Mouse (Mus musculus) CH12.LX (cell line): ENCODE results near the gene Cxadr. TPM values are rescaled to one million over a fixed set of nuclear protein-coding genes. Genes with fewer than 3 reads are reported as not detected.

Source experiments
- DNase-seq: peaks from one replicate; pipeline ENCODE4 v3.0.0-alpha.2; 2013; ENCODE audit errors: extremely low read depth
- H3K27ac ChIP-seq: 2 replicates; pipeline ENCODE4 v1.5.1; 2012; ENCODE audit warnings: low read depth, mild to moderate bottlenecking, control low read depth, moderate library complexity; ENCODE audit not compliant: insufficient read depth
- H3K27me3 ChIP-seq: replicated peaks from 2 replicates; pipeline ENCODE3; 2012; ENCODE audit warnings: inconsistent platforms
- H3K36me3 ChIP-seq, 2 experiments: replicated peaks in 1 of 2; 2 replicates each; pipeline versions ENCODE3 to v1.6.1; 2012; ENCODE audit warnings: inconsistent platforms in 1 of 2, low read length in 1 of 2, mild to moderate bottlenecking in 1 of 2, mixed read lengths in 1 of 2, moderate library complexity in 1 of 2; ENCODE audit not compliant: control insufficient read depth in 1 of 2, insufficient read depth in 1 of 2
- H3K4me1 ChIP-seq, 2 experiments: 2 replicates each; pipeline ENCODE4 v1.6.1; 2012; ENCODE audit warnings: inconsistent platforms in 1 of 2, moderate library complexity in 1 of 2; ENCODE audit not compliant: insufficient read depth in 2 of 2, control insufficient read depth in 1 of 2
- H3K4me2 ChIP-seq: 2 replicates; pipeline ENCODE4 v1.6.1; 2012; ENCODE audit warnings: low read depth, mild to moderate bottlenecking, control low read depth; ENCODE audit not compliant: poor library complexity, insufficient read depth, severe bottlenecking
- H3K4me3 ChIP-seq, 3 experiments: fragments of 150-350 bp in 1 of 3; sonication (generic) in 1 of 3; replicated peaks in 1 of 3; 2 replicates each; pipeline versions ENCODE3 to v1.5.1; 2011 to 2012; ENCODE audit warnings: low read depth in 2 of 3, low read length in 2 of 3, mild to moderate bottlenecking in 2 of 3, moderate library complexity in 2 of 3, control low read depth in 1 of 3, improper control_type of control experiment in 1 of 3, inconsistent platforms in 1 of 3, mixed read lengths in 1 of 3; ENCODE audit not compliant: poor library complexity in 1 of 3
- H3K79me2 ChIP-seq: replicated peaks from 2 replicates; pipeline ENCODE4 v1.6.1; 2012; ENCODE audit warnings: mild to moderate bottlenecking, moderate library complexity; ENCODE audit not compliant: control insufficient read depth, poor library complexity, insufficient read depth, severe bottlenecking; ENCODE audit errors: extremely low read depth
- H3K9ac ChIP-seq: 2 replicates; pipeline ENCODE4 v1.6.1; 2012; ENCODE audit warnings: low read depth, mild to moderate bottlenecking, control low read depth, moderate library complexity; ENCODE audit not compliant: insufficient read depth
- H3K9me3 ChIP-seq: replicated peaks from 2 replicates; pipeline ENCODE3; 2012; ENCODE audit warnings: low read length, inconsistent platforms, mixed read lengths
- CHD1 ChIP-seq: IDR thresholded peaks from 2 replicates; pipeline ENCODE4 v1.6.1; 2012; ENCODE audit warnings: low read depth, low read length, improper control_type of control experiment, inconsistent platforms
- E2F4 ChIP-seq: IDR thresholded peaks from 2 replicates; pipeline ENCODE4 v1.6.1; 2011; ENCODE audit warnings: low read depth, low read length, improper control_type of control experiment; ENCODE audit not compliant: insufficient replicate concordance
- ELF1 ChIP-seq: IDR thresholded peaks from 2 replicates; pipeline ENCODE4 v1.6.1; 2014; ENCODE audit warnings: low read depth, mild to moderate bottlenecking, inconsistent platforms, low read length, improper control_type of control experiment
- ETS1 ChIP-seq: conservative IDR thresholded peaks from 2 replicates; pipeline ENCODE4 v1.6.1; 2012; ENCODE audit warnings: low read depth, mild to moderate bottlenecking, inconsistent platforms, low read length, improper control_type of control experiment, moderate library complexity
- GABPA ChIP-seq: IDR thresholded peaks from 2 replicates; pipeline ENCODE4 v1.6.1; 2012; ENCODE audit warnings: low read depth, low read length, improper control_type of control experiment, inconsistent platforms; ENCODE audit not compliant: insufficient replicate concordance
- IRF4 ChIP-seq: IDR thresholded peaks from 2 replicates; pipeline ENCODE4 v1.6.1; 2014; ENCODE audit warnings: low read depth, mild to moderate bottlenecking, inconsistent platforms, low read length, improper control_type of control experiment
- JUN ChIP-seq: IDR thresholded peaks from 2 replicates; pipeline ENCODE4 v1.6.1; 2011; ENCODE audit warnings: low read depth, mild to moderate bottlenecking, low read length, improper control_type of control experiment, moderate library complexity; ENCODE audit not compliant: insufficient read depth
- JUND ChIP-seq: conservative IDR thresholded peaks from 2 replicates; pipeline ENCODE4 v1.6.1; 2011; ENCODE audit warnings: low read depth, low read length, improper control_type of control experiment
- MAFK ChIP-seq: IDR thresholded peaks from 2 replicates; pipeline ENCODE4 v1.6.1; 2011; ENCODE audit warnings: low read length, improper control_type of control experiment; ENCODE audit not compliant: insufficient replicate concordance
- MAX ChIP-seq: IDR thresholded peaks from 2 replicates; pipeline ENCODE4 v1.6.1; 2011; ENCODE audit warnings: low read length, improper control_type of control experiment
- MAZ ChIP-seq: IDR thresholded peaks from 2 replicates; pipeline ENCODE4 v1.6.1; 2012; ENCODE audit warnings: low read depth, mild to moderate bottlenecking, inconsistent platforms, low read length, improper control_type of control experiment, moderate library complexity
- MXI1 ChIP-seq: IDR thresholded peaks from 2 replicates; pipeline ENCODE4 v1.6.1; 2011; ENCODE audit warnings: mild to moderate bottlenecking, low read depth, low read length, improper control_type of control experiment
- MYC ChIP-seq: IDR thresholded peaks from 2 replicates; pipeline ENCODE4 v1.6.1; 2011; ENCODE audit warnings: low read depth, mild to moderate bottlenecking, improper control_type of control experiment, low read length
- NELFE ChIP-seq: IDR thresholded peaks from 2 replicates; pipeline ENCODE4 v1.6.1; 2011; ENCODE audit warnings: low read depth, low read length, improper control_type of control experiment
- NRF1 ChIP-seq: IDR thresholded peaks from 2 replicates; pipeline ENCODE4 v1.6.1; 2014; ENCODE audit warnings: low read depth, mild to moderate bottlenecking, inconsistent platforms, low read length, improper control_type of control experiment, moderate library complexity
- PAX5 ChIP-seq: IDR thresholded peaks from 2 replicates; pipeline ENCODE4 v1.6.1; 2012; ENCODE audit warnings: low read length, inconsistent platforms, mixed read lengths
- TBP ChIP-seq: conservative IDR thresholded peaks from 2 replicates; pipeline ENCODE4 v1.6.1; 2011; ENCODE audit warnings: low read depth, low read length, improper control_type of control experiment
- UBTF ChIP-seq: IDR thresholded peaks from 2 replicates; pipeline ENCODE4 v1.6.1; 2012; ENCODE audit warnings: low read depth, mild to moderate bottlenecking, inconsistent platforms, low read length, improper control_type of control experiment, moderate library complexity
- USF1 ChIP-seq: IDR thresholded peaks from 2 replicates; pipeline ENCODE4 v1.6.1; 2014; ENCODE audit warnings: low read depth, mild to moderate bottlenecking, inconsistent platforms, low read length, improper control_type of control experiment
- USF2 ChIP-seq: conservative IDR thresholded peaks from 2 replicates; pipeline ENCODE4 v1.6.1; 2011; ENCODE audit warnings: low read depth, low read length, improper control_type of control experiment
- ZC3H11A ChIP-seq: IDR thresholded peaks from 2 replicates; pipeline ENCODE4 v1.6.1; 2012; ENCODE audit warnings: low read depth, mild to moderate bottlenecking, inconsistent platforms, low read length, improper control_type of control experiment
- ZKSCAN1 ChIP-seq: IDR thresholded peaks from 2 replicates; pipeline ENCODE4 v1.6.1; 2012; ENCODE audit warnings: low read depth, inconsistent platforms, low read length, improper control_type of control experiment, borderline replicate concordance
- dilution Hi-C: fragments of 300-500 bp; cut with MboI; formaldehyde crosslinking; loops from 2 replicates; pipeline ENCODE4 v1.14.3; 2020; ENCODE audit warnings: low sequenced_read_pairs; ENCODE audit not compliant: extremely low pct_unique_long_range_greater_than_20kb, extremely low pct_ligation_motif_present
- in situ Hi-C: fragments of 300-500 bp; cut with MboI; formaldehyde crosslinking; loops from 3 replicates; pipeline ENCODE4 v1.14.3; 2019; ENCODE audit warnings: low sequenced_read_pairs, low pct_ligation_motif_present, low pct_unique_long_range_greater_than_20kb, mixed read lengths
- polyA plus RNA-seq: library from polyadenylated mRNA; unstranded; fragments of >175 nt; gene quantifications from 2 replicates; pipeline ENCODE4 v1.2.1, GENCODE M21; 2012; ENCODE audit warnings: low read depth; ENCODE audit not compliant: insufficient read length
- total RNA-seq, 2 experiments: library from RNA; depleted of rRNA; stranded (reverse); fragments of 300-350 nt in 1 of 2; fragments of >200 nt in 1 of 2; gene quantifications; 2 replicates each; pipeline ENCODE4 v1.2.3; 2012 to 2014

The Cxadr gene
- total and polyA plus RNA-seq, 3 experiments = 0.76 TPM; not detected in 2

- Histone ChIP-seq H3K9ac (no peak overlapping the region), H3K9me3 (peaks cover 5% of the 10 kb centered on the region), H3K4me3 (no peak overlapping the region), H3K4me1 (peaks cover 0 to 8% of the 10 kb centered on the region in 2 experiments; a peak in 2 of 4 replicates), H3K79me2 (no peaks in the 10 kb centered on the region), H3K36me3 (no peaks in the 10 kb centered on the region), H3K27ac (no peak overlapping the region), H3K27me3 (no peaks in the 10 kb centered on the region), H3K4me2 (no peak overlapping the region)
- DNase-seq = no peak
- in situ Hi-C loops = no loop called here
- no peak for TF ChIP-seq MAX
- TF ChIP-seq MAFK = no peak
- TF ChIP-seq PAX5 = no peak
- dilution Hi-C loops = no loop called here
Observed at GRCm38 (mm10) chr16:78265826-78266225, 35.5 kb upstream of the Cxadr start.

GRCm38 (mm10) chr16:78267453-78267852 is 33.8 kb upstream of the Cxadr start:
- Histone ChIP-seq H3K4me3 (no peak overlapping the region), H3K36me3 (no peaks in the 10 kb centered on the region), H3K27ac (no peak overlapping the region), H3K9ac (no peak overlapping the region), H3K79me2 (no peaks in the 10 kb centered on the region), H3K4me2 (no peak overlapping the region), H3K4me1 (peaks cover 0 to 8% of the 10 kb centered on the region in 2 experiments; a peak in 2 of 4 replicates), H3K27me3 (no peaks in the 10 kb centered on the region), H3K9me3 (peaks cover 5% of the 10 kb centered on the region)
- in situ Hi-C loops (no loop called here), dilution Hi-C loops (no loop called here)
- TF ChIP-seq ETS1 = no peak
- TF ChIP-seq USF1 = no peak
- TF ChIP-seq NRF1 = no peak
- TF ChIP-seq ZKSCAN1 = no peak
- peak; percentile 8 for DNase-seq

GRCm38 (mm10) chr16:78268167-78268566 is 33.1 kb upstream of the Cxadr start:
- TF ChIP-seq ZC3H11A = no peak
- no peak for TF ChIP-seq USF1
- TF ChIP-seq IRF4 = no peak
- TF ChIP-seq NRF1 = no peak
- no peak for TF ChIP-seq JUND
- TF ChIP-seq MYC = no peak
- no peak for TF ChIP-seq MAZ
- no peak for TF ChIP-seq CHD1
- TF ChIP-seq GABPA = no peak
- no peak for TF ChIP-seq E2F4
- no peak for TF ChIP-seq MXI1
- no peak for TF ChIP-seq USF2
- TF ChIP-seq ELF1 = no peak
- TF ChIP-seq MAFK = no peak
- TF ChIP-seq NELFE = no peak
- TF ChIP-seq JUN = no peak
- no peak for TF ChIP-seq UBTF
- TF ChIP-seq TBP = no peak
- no peak for DNase-seq
- Histone ChIP-seq H3K4me1 (peaks cover 0 to 8% of the 10 kb centered on the region in 2 experiments; a peak in 2 of 4 replicates), H3K9me3 (peaks cover 2% of the 10 kb centered on the region), H3K27ac (no peak overlapping the region), H3K9ac (no peak overlapping the region), H3K79me2 (no peaks in the 10 kb centered on the region), H3K4me2 (no peak overlapping the region), H3K4me3 (no peak overlapping the region), H3K36me3 (no peaks in the 10 kb centered on the region), H3K27me3 (no peaks in the 10 kb centered on the region)
- dilution Hi-C loops = no loop called here
- in situ Hi-C loops = no loop called here
